Mouse (Mus musculus) embryonic facial prominence, embryonic 13.5 days (tissue): ENCODE data around the gene Plcg2. TPM values are rescaled to one million over a fixed set of nuclear protein-coding genes. Genes with fewer than 3 reads are reported as not detected.

ENCODE experiments used
- ATAC-seq: fragments of 200-750 bp; cut with Nextera tagmentation; 2 replicates; pipeline ENCODE4 v1.8.0; 2017; ENCODE audit warnings: low read depth; ENCODE audit not compliant: insufficient number of reproducible peaks, insufficient read depth, low FRiP score, low TSS enrichment
- H3K27ac ChIP-seq: fragments of 300-500 bp; sonication (generic); 2 replicates; pipeline ENCODE4 v1.5.1; 2015; ENCODE audit warnings: moderate library complexity, mild to moderate bottlenecking, inconsistent platforms
- H3K27me3 ChIP-seq: fragments of 300-500 bp; sonication (generic); 2 replicates; pipeline ENCODE4 v1.6.1; 2015; ENCODE audit warnings: mild to moderate bottlenecking, inconsistent platforms
- H3K36me3 ChIP-seq: fragments of 300-500 bp; sonication (generic); 2 replicates; pipeline ENCODE4 v1.6.1; 2015; ENCODE audit warnings: mild to moderate bottlenecking, inconsistent platforms
- H3K4me1 ChIP-seq: fragments of 300-500 bp; sonication (generic); 2 replicates; pipeline ENCODE4 v1.6.1; 2015; ENCODE audit warnings: inconsistent platforms
- H3K4me2 ChIP-seq: fragments of 300-500 bp; sonication (generic); 2 replicates; pipeline ENCODE4 v1.6.1; 2015; ENCODE audit warnings: moderate library complexity, mild to moderate bottlenecking, inconsistent platforms
- H3K4me3 ChIP-seq: fragments of 300-500 bp; sonication (generic); 2 replicates; pipeline ENCODE4 v1.5.1; 2015; ENCODE audit warnings: mild to moderate bottlenecking, inconsistent platforms
- H3K9ac ChIP-seq: fragments of 300-500 bp; sonication (generic); 2 replicates; pipeline ENCODE4 v1.6.1; 2015; ENCODE audit warnings: mild to moderate bottlenecking, inconsistent platforms
- H3K9me3 ChIP-seq: fragments of 300-500 bp; sonication (generic); 2 replicates; pipeline ENCODE4 v1.6.1; 2016; ENCODE audit warnings: inconsistent platforms
- WGBS: fragments of 180-500 bp; shearing (Covaris S2); methylation state at CpG from one replicate; pipeline ENCODE4 v1.1.7; 2015; ENCODE audit warnings: mixed read lengths; 5-methylcytosine and 5-hydroxymethylcytosine counted together
- polyA plus RNA-seq: library from polyadenylated mRNA; unstranded; fragments of >200 nt; fragmentation: Nextera tagmentation; extraction: Ambion mirVana; gene quantifications from 2 replicates; pipeline ENCODE4 v1.2.1, GENCODE M21; 2015

Plcg2 gene
- 2.4 and 3.1 TPM in 2 replicates for polyA plus RNA-seq

- H3K27me3 ChIP-seq, result peaks cover 37% of the 10 kb centered on the region
- H3K27ac ChIP-seq, result no peak within 1 kb of the TSS
- H3K4me1 ChIP-seq, result peaks cover 13% of the 10 kb centered on the region
- peak within 1 kb of the TSS; percentile 68 for H3K9ac ChIP-seq
- no peaks in the 10 kb centered on the region for H3K36me3 ChIP-seq
- H3K9me3 ChIP-seq, result no peaks in the 10 kb centered on the region
- no peak for ATAC-seq
- peak within 1 kb of the TSS; percentile 57 for H3K4me3 ChIP-seq
- peak within 1 kb of the TSS; percentile 98 for H3K4me2 ChIP-seq
- under 1% methylated on average over 45 of the region's 62 CpGs for WGBS
Measured at GRCm38 (mm10) chr8:117498179-117498914, at the start of gene Plcg2. Gene Plcg2 (plus strand): TSS chr8:117498291.

- Histone ChIP-seq H3K27me3 (no peaks in the 10 kb centered on the region), H3K4me2 (no peak overlapping the region), H3K4me3 (no peak overlapping the region), H3K9ac (no peak overlapping the region), H3K27ac (no peak overlapping the region), H3K36me3 (peaks cover 90% of the 10 kb centered on the region), H3K4me1 (no peaks in the 10 kb centered on the region), H3K9me3 (no peaks in the 10 kb centered on the region)
- 87% methylated on average over 9 of the region's 9 CpGs for WGBS
- ATAC-seq, result no peak
Measured at GRCm38 (mm10) chr8:117451072-117451471, 47.0 kb upstream of the Plcg2 start.

GRCm38 (mm10) chr8:117453974-117454373 is 44.1 kb upstream of the Plcg2 start:
- H3K9ac ChIP-seq, result no peak overlapping the region
- no peak overlapping the region for H3K27ac ChIP-seq
- H3K9me3 ChIP-seq, result no peaks in the 10 kb centered on the region
- WGBS, result 70% methylated on average over 6 of the region's 6 CpGs
- no peak for ATAC-seq
- H3K4me3 ChIP-seq, result no peak overlapping the region
- H3K27me3 ChIP-seq, result no peaks in the 10 kb centered on the region
- no peak overlapping the region for H3K4me2 ChIP-seq
- no peaks in the 10 kb centered on the region for H3K4me1 ChIP-seq
- peaks cover 99% of the 10 kb centered on the region for H3K36me3 ChIP-seq

- H3K4me3 ChIP-seq, result no peak overlapping the region
- no peak overlapping the region for H3K4me2 ChIP-seq
- no peak for ATAC-seq
- H3K36me3 ChIP-seq, result peaks cover 93% of the 10 kb centered on the region
- no peak overlapping the region for H3K27ac ChIP-seq
- WGBS, result 90% methylated on average over 14 of the region's 14 CpGs
- no peaks in the 10 kb centered on the region for H3K4me1 ChIP-seq
- no peak overlapping the region for H3K9ac ChIP-seq
- H3K27me3 ChIP-seq, result no peaks in the 10 kb centered on the region
- no peaks in the 10 kb centered on the region for H3K9me3 ChIP-seq
Measured at GRCm38 (mm10) chr8:117454516-117455116, 43.5 kb upstream of the Plcg2 start.

- no peak for ATAC-seq
- 87% methylated on average over 6 of the region's 6 CpGs for WGBS
- H3K36me3 ChIP-seq, result peaks cover 89% of the 10 kb centered on the region
Measured at GRCm38 (mm10) chr8:117455701-117456100, 42.4 kb upstream of the Plcg2 start.

GRCm38 (mm10) chr8:117458440-117458839 is 39.7 kb upstream of the Plcg2 start:
- Histone ChIP-seq H3K27me3 (no peaks in the 10 kb centered on the region), H3K9me3 (no peaks in the 10 kb centered on the region), H3K36me3 (peaks cover 62% of the 10 kb centered on the region), H3K9ac (no peak overlapping the region), H3K4me2 (no peak overlapping the region), H3K27ac (no peak overlapping the region), H3K4me1 (no peaks in the 10 kb centered on the region; the same call in 1 of the 2 replicates), H3K4me3 (no peak overlapping the region)
- ATAC-seq, result no peak
- 58% methylated on average over 5 of the region's 5 CpGs for WGBS

More at GRCm38 (mm10) chr8:117455701-117456100, 42.4 kb upstream of the Plcg2 start:
- H3K27ac ChIP-seq, result no peak overlapping the region
- H3K9ac ChIP-seq, result no peak overlapping the region
- no peak overlapping the region for H3K4me2 ChIP-seq
- H3K4me3 ChIP-seq, result no peak overlapping the region
- H3K9me3 ChIP-seq, result no peaks in the 10 kb centered on the region
- no peaks in the 10 kb centered on the region for H3K27me3 ChIP-seq
- no peaks in the 10 kb centered on the region for H3K4me1 ChIP-seq

GRCm38 (mm10) chr8:117462701-117463284 is 35.3 kb upstream of the Plcg2 start:
- no peak overlapping the region for H3K27ac ChIP-seq
- no peak overlapping the region for H3K4me2 ChIP-seq
- H3K27me3 ChIP-seq, result no peaks in the 10 kb centered on the region
- H3K4me3 ChIP-seq, result no peak overlapping the region
- H3K4me1 ChIP-seq, result no peaks in the 10 kb centered on the region; the same call in 1 of the 2 replicates
- WGBS, result 66% methylated on average over 11 of the region's 11 CpGs
- no peaks in the 10 kb centered on the region for H3K9me3 ChIP-seq
- no peak for ATAC-seq
- H3K36me3 ChIP-seq, result peaks cover 20% of the 10 kb centered on the region
- H3K9ac ChIP-seq, result no peak overlapping the region

- ATAC-seq, result no peak
- Histone ChIP-seq H3K9me3 (no peaks in the 10 kb centered on the region), H3K27me3 (no peaks in the 10 kb centered on the region), H3K4me1 (no peaks in the 10 kb centered on the region; the same call in 1 of the 2 replicates), H3K36me3 (0 out of 2 replicates have a peak, but pooled peaks cover 7% of the 10 kb centered on the region), H3K4me3 (no peak overlapping the region), H3K9ac (no peak overlapping the region), H3K27ac (no peak overlapping the region), H3K4me2 (no peak overlapping the region)
- 96% methylated on average over 6 of the region's 6 CpGs for WGBS
Measured at GRCm38 (mm10) chr8:117464525-117464924, 33.6 kb upstream of the Plcg2 start.

GRCm38 (mm10) chr8:117465250-117465649 is 32.8 kb upstream of the Plcg2 start:
- WGBS, result 36% methylated on average over 5 of the region's 5 CpGs
- Histone ChIP-seq H3K4me1 (peaks cover 6% of the 10 kb centered on the region), H3K36me3 (0 out of 2 replicates have a peak, but pooled peaks cover 5% of the 10 kb centered on the region), H3K9ac (no peak overlapping the region), H3K9me3 (no peaks in the 10 kb centered on the region), H3K4me3 (no peak overlapping the region), H3K4me2 (no peak overlapping the region), H3K27me3 (no peaks in the 10 kb centered on the region), H3K27ac (no peak overlapping the region)
- peak; percentile 23; the same call in 1 of the 2 replicates for ATAC-seq

- no peaks in the 10 kb centered on the region for H3K27me3 ChIP-seq
- no peaks in the 10 kb centered on the region for H3K9me3 ChIP-seq
- ATAC-seq, result no peak
- no peaks in the 10 kb centered on the region for H3K36me3 ChIP-seq
- H3K9ac ChIP-seq, result no peak overlapping the region
- peaks cover 12% of the 10 kb centered on the region for H3K4me1 ChIP-seq
- no peak overlapping the region for H3K4me3 ChIP-seq
- WGBS, result 85% methylated on average over 10 of the region's 10 CpGs
- no peak overlapping the region for H3K27ac ChIP-seq
- H3K4me2 ChIP-seq, result no peak overlapping the region
Measured at GRCm38 (mm10) chr8:117467466-117467865, 30.6 kb upstream of the Plcg2 start.

- peak overlapping the region; percentile 36; the same call in 1 of the 2 replicates for H3K9ac ChIP-seq
- H3K27me3 ChIP-seq, result no peaks in the 10 kb centered on the region
- peaks cover 12% of the 10 kb centered on the region for H3K4me1 ChIP-seq
- peak overlapping the region; percentile 33 for H3K4me3 ChIP-seq
- ATAC-seq, result no peak
- H3K27ac ChIP-seq, result peak overlapping the region; percentile 39; the same call in 1 of the 2 replicates
- H3K36me3 ChIP-seq, result no peaks in the 10 kb centered on the region
- 30% methylated on average over 16 of the region's 16 CpGs for WGBS
- H3K9me3 ChIP-seq, result no peaks in the 10 kb centered on the region
- H3K4me2 ChIP-seq, result peak overlapping the region; percentile 61
Measured at GRCm38 (mm10) chr8:117469431-117470341, 28.4 kb upstream of the Plcg2 start.
